Mouse (Mus musculus): ENCODE results near the gene Gm20920. TPM values are rescaled to one million over a fixed set of nuclear protein-coding genes. Genes with fewer than 3 reads are reported as not detected.
"Not testable (repeated sequence)": the region's sequence is repeated elsewhere in the genome, so short reads cannot be mapped to it uniquely, and the experiment has no call there.

The Gm20920 gene
- total RNA-seq (2021): not detected
- long read RNA-seq: 0 reads

- DNase-seq (ENCODE audit: low spot score in 2 of 2): not testable (repeated sequence)
Measured at GRCm38 (mm10) chrY:51851820-51852219, at the start of gene Gm20920. Gene Gm20920, plus strand, starts transcription at chrY:51852120.

Measured in layer of hippocampus, adult 18-20 months (tissue).